Mouse (Mus musculus) forebrain, postnatal 0 days (tissue): Measurements from ENCODE around the gene Myo16. TPM values are rescaled to one million over a fixed set of nuclear protein-coding genes. Genes with fewer than 3 reads are reported as not detected.

Experiments
- ATAC-seq: fragments of 200-750 bp; cut with Nextera tagmentation; 2 replicates; pipeline ENCODE4 v1.8.0; 2017; ENCODE audit warnings: mild to moderate bottlenecking, moderate library complexity
- DNase-seq: peaks from one replicate; pipeline ENCODE4 v3.0.0-alpha.2; 2015
- H3K27ac ChIP-seq: fragments of 300-500 bp; sonication (generic); 2 replicates; pipeline ENCODE4 v1.5.1; 2014; ENCODE audit warnings: low read depth, mild to moderate bottlenecking, antibody characterized with exemption, low read length, moderate library complexity, mixed read lengths
- H3K27me3 ChIP-seq: fragments of 300-500 bp; sonication (generic); 2 replicates; pipeline ENCODE4 v1.6.1; 2014; ENCODE audit warnings: mild to moderate bottlenecking, low read length, mixed read lengths; ENCODE audit not compliant: insufficient read depth
- H3K36me3 ChIP-seq: fragments of 300-500 bp; sonication (generic); 2 replicates; pipeline ENCODE4 v1.6.1; 2014; ENCODE audit warnings: mild to moderate bottlenecking, moderate library complexity; ENCODE audit not compliant: insufficient read depth
- H3K4me1 ChIP-seq: fragments of 300-500 bp; sonication (generic); 2 replicates; pipeline ENCODE4 v1.6.1; 2014; ENCODE audit warnings: antibody characterized with exemption; ENCODE audit not compliant: insufficient read depth
- H3K4me2 ChIP-seq: fragments of 300-500 bp; sonication (generic); 2 replicates; pipeline ENCODE4 v1.6.1; 2014; ENCODE audit warnings: low read depth, mild to moderate bottlenecking, moderate library complexity
- H3K4me3 ChIP-seq: fragments of 300-500 bp; sonication (generic); 2 replicates; pipeline ENCODE4 v1.5.1; 2014; ENCODE audit warnings: low read depth, low read length, mixed read lengths
- H3K9ac ChIP-seq: fragments of 300-500 bp; sonication (generic); 2 replicates; pipeline ENCODE4 v1.6.1; 2014; ENCODE audit warnings: mild to moderate bottlenecking
- H3K9me3 ChIP-seq: fragments of 300-500 bp; sonication (generic); 2 replicates; pipeline ENCODE4 v1.6.1; 2016; ENCODE audit warnings: low read length
- CTCF ChIP-seq: sonication (generic); IDR thresholded peaks from 2 replicates; pipeline ENCODE4 v1.5.1; 2016; ENCODE audit warnings: antibody characterized with exemption, control low read depth, low read depth
- WGBS: fragments of 180-500 bp; shearing (Covaris S2); extraction: QIAGEN DNeasy Blood & Tissue Kit; methylation state at CpG from one replicate; pipeline ENCODE4 v1.1.7; 2014; 5-methylcytosine and 5-hydroxymethylcytosine counted together
- polyA plus RNA-seq: library from polyadenylated mRNA; unstranded; fragments of >200 nt; fragmentation: Nextera tagmentation; extraction: Ambion mirVana; gene quantifications from 2 replicates; pipeline ENCODE4 v1.2.1, GENCODE M21; 2015
- total RNA-seq: library from RNA; depleted of rRNA; stranded (reverse); fragments of >200 nt; gene quantifications from 2 replicates; pipeline ENCODE4 v1.2.3, GENCODE M21; 2014

The Myo16 gene
- total and polyA plus RNA-seq, 2 experiments from 2014 or later, result 5.5 to 58.6 TPM

DNA sequence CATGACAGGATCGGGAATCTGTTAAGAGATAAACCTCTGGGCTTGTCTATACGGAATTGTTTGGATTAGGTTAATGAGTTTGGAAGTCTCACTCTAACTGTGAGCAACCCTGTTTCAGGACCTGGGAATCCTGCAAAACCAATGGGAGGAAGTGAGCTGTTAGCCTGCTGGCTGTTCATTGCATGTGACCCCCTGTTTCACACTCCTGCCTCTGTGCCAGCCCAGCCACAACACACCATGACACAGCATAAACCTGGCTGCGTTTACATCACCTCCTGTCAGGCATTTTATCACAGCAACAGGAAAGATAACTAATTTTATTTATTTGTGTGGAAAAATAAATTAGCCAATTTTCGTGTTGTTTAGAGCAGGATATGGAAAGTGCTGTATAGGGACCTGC lies 138.9 kb downstream of the Myo16 start:
- Histone ChIP-seq H3K9ac (no peak overlapping the region), H3K4me3 (no peak overlapping the region), H3K4me2 (no peak overlapping the region), H3K4me1 (no peaks in the 10 kb centered on the region), H3K36me3 (no peaks in the 10 kb centered on the region), H3K9me3 (no peaks in the 10 kb centered on the region), H3K27ac (no peak overlapping the region), H3K27me3 (no peaks in the 10 kb centered on the region)
- no peak for ATAC-seq
- no peak for TF ChIP-seq CTCF
- no peak for DNase-seq
- 77% methylated on average over 4 of the region's 4 CpGs for WGBS

DNA sequence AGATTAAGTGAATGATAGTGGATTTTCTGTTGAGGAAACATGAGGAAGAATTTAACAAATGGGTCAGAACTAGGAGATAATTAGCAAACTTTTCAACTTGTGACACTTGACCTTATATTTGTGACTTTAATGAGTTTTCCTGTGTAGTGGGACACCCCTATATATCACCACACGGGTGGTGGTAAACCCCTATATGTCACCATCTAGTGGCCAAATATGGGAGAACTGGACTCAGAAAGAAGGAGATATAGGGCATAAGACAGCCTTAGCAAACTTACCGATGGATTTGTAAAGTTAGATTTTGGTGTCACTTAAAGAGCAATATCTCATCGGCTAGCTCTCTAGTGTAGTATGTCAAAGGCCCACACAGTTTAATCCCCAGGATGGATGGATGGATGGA lies 147.1 kb downstream of the Myo16 start:
- H3K27ac ChIP-seq, result no peak overlapping the region
- H3K4me1 ChIP-seq, result no peaks in the 10 kb centered on the region
- no peak overlapping the region for H3K4me2 ChIP-seq
- H3K9ac ChIP-seq, result no peak overlapping the region
- no peaks in the 10 kb centered on the region for H3K27me3 ChIP-seq
- WGBS, result 51% methylated on average over 3 of the region's 3 CpGs
- no peak overlapping the region for H3K4me3 ChIP-seq
- no peaks in the 10 kb centered on the region for H3K36me3 ChIP-seq
- DNase-seq, result no peak
- no peaks in the 10 kb centered on the region for H3K9me3 ChIP-seq
- peak; percentile 60 for TF ChIP-seq CTCF
- ATAC-seq, result no peak

DNA sequence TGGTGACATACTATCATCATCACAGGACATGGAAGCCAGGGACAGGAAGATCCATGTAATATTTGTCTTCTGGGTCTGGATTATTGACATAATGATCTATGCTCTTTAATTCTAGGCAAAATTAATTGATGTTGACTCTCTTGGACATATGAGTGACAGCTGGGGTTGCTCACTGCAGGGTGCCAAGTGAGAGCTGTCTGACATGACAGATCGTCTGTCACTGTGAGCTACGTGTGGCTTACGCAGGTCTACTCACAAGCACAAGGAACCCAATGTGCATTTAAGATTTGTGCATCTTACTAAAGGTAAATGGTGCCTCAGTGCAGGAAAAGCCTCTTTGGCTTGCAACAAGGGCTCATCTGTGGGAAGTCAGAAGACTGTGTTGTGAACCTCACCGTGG lies 149.3 kb downstream of the Myo16 start:
- no peak overlapping the region for H3K4me3 ChIP-seq
- TF ChIP-seq CTCF, result no peak
- no peak overlapping the region for H3K4me2 ChIP-seq
- H3K4me1 ChIP-seq, result 0 out of 2 replicates have a peak, but pooled peaks cover 2% of the 10 kb centered on the region
- no peak overlapping the region for H3K9ac ChIP-seq
- ATAC-seq (no peak), DNase-seq (no peak)
- H3K27me3 ChIP-seq, result no peaks in the 10 kb centered on the region
- no peaks in the 10 kb centered on the region for H3K9me3 ChIP-seq
- no peak overlapping the region for H3K27ac ChIP-seq
- 42% methylated on average over 4 of the region's 4 CpGs for WGBS
- H3K36me3 ChIP-seq, result no peaks in the 10 kb centered on the region

DNA sequence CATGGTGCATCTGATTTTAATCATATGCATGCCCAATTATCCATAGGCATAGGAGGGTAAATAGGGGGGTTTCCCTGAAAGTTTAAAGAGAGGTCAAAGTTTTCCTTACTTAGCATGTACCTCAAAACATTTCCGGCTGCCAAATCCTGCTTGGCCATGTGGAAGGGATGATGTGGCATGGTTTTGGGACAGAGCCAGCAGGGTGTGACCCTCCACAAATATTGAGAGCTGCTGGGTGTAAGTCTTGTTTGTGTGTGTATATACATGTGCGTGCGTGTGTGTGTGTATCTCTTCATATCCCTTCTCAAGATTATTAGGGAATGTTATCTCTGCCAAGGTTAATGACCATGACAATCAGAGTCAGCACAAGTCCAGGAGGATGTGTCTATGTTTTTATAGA lies 150.3 kb downstream of the Myo16 start:
- no peaks in the 10 kb centered on the region for H3K36me3 ChIP-seq
- no peak overlapping the region for H3K27ac ChIP-seq
- H3K4me1 ChIP-seq, result 0 out of 2 replicates have a peak, but pooled peaks cover 2% of the 10 kb centered on the region
- DNase-seq, result no peak
- no peak overlapping the region for H3K4me3 ChIP-seq
- WGBS, result 71% methylated on average over 3 of the region's 3 CpGs
- no peak overlapping the region for H3K9ac ChIP-seq
- TF ChIP-seq CTCF, result no peak
- H3K27me3 ChIP-seq, result no peaks in the 10 kb centered on the region
- H3K4me2 ChIP-seq, result no peak overlapping the region
- no peak for ATAC-seq
- no peaks in the 10 kb centered on the region for H3K9me3 ChIP-seq

DNA sequence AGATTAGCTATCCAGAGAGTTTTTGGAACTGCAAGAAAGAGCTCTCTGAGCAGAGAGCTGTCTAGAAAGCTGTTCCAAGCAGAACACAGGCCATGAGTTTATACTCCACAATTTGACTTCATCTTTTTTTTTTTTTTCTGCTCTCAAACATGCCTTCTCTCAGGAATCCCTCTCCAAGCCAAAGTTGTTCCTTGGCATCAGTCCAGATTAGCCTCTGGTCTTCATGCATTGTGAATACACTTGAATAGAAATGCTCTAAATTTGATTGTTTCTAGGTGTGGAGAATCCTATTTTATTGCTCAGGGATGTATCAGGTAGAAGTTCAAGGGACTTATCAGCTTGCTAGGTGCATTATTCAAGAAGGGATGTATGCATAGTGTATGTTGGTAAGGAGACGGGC lies 151.0 kb downstream of the Myo16 start:
- 70% methylated on average over 1 of the region's 1 CpGs for WGBS
- H3K4me2 ChIP-seq, result no peak overlapping the region
- no peaks in the 10 kb centered on the region for H3K9me3 ChIP-seq
- no peak overlapping the region for H3K9ac ChIP-seq
- 0 out of 2 replicates have a peak, but pooled peaks cover 2% of the 10 kb centered on the region for H3K4me1 ChIP-seq
- no peak for TF ChIP-seq CTCF
- DNase-seq, result no peak
- no peaks in the 10 kb centered on the region for H3K27me3 ChIP-seq
- H3K27ac ChIP-seq, result no peak overlapping the region
- ATAC-seq, result no peak
- no peak overlapping the region for H3K4me3 ChIP-seq
- no peaks in the 10 kb centered on the region for H3K36me3 ChIP-seq

DNA sequence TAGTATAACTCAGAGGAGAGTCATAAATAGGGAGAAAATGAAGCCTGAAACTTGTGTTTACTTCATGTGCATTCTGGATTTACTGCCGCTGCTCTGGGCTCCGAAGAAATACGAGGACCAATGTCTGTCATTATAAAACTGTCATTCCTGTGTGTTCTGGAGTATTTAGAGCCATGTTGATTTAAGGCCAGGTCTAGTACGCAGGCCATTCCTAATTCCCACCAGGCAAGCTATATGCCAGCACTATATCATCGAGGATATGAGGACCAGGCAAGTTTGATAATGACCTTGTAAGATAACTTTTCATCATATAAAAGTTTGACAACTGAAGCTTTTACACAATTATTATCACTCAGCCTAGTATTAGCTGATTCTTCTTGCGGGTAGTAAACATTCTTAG lies 153.6 kb downstream of the Myo16 start:
- 84% methylated on average over 6 of the region's 6 CpGs for WGBS
- ATAC-seq, result no peak

DNA sequence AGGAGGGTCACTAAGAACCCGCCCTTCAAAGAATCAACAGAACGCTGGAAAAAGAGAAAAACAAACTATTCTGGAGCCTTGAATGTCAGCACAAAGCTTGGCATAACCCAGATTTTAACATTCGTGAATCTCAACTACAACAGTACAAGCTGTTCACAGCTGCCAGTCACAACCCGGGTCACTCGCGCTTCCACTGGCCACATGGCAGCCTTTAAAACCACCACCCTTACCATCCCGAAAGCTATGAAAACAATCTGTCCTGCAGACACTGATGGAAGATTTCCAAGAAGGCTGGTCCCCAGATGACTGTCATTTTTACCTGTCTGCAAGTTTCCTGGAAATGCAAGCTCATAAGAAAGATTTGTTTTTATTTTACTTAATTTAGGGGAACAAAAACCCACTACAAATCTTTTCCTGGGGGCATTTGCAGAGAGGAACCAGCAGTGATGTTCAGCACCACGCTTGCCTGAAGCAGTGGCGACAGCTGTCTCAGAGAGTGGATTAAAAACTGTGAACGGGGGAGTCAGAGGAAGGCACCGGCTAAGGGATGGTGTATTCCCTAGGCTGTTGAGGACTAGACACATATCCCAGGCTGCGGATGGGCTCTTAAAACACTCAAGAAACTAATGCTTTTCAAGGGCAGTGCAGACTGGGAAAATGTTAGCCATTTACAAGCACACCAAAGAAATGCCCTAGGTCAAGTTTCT lies 154.2 kb downstream of the Myo16 start:
- H3K4me3 ChIP-seq, result no peak overlapping the region

More for the DNA sequence above, 153.6 kb downstream of the Myo16 start:
- no peak overlapping the region for H3K4me2 ChIP-seq
- no peaks in the 10 kb centered on the region for H3K27me3 ChIP-seq
- H3K27ac ChIP-seq, result no peak overlapping the region
- 0 out of 2 replicates have a peak, but pooled peaks cover 2% of the 10 kb centered on the region for H3K4me1 ChIP-seq
- no peak overlapping the region for H3K9ac ChIP-seq
- DNase-seq, result no peak
- TF ChIP-seq CTCF, result no peak
- H3K9me3 ChIP-seq, result no peaks in the 10 kb centered on the region
- H3K4me3 ChIP-seq, result no peak overlapping the region
- no peaks in the 10 kb centered on the region for H3K36me3 ChIP-seq

More for the DNA sequence above, 154.2 kb downstream of the Myo16 start:
- DNase-seq (no peak), ATAC-seq (peak; percentile 55)
- H3K4me1 ChIP-seq, result 0 out of 2 replicates have a peak, but pooled peaks cover 2% of the 10 kb centered on the region
- no peak overlapping the region for H3K4me2 ChIP-seq
- no peak overlapping the region for H3K27ac ChIP-seq
- H3K36me3 ChIP-seq, result no peaks in the 10 kb centered on the region
- H3K9me3 ChIP-seq, result no peaks in the 10 kb centered on the region
- 42% methylated on average over 12 of the region's 12 CpGs for WGBS
- TF ChIP-seq CTCF, result no peak
- no peaks in the 10 kb centered on the region for H3K27me3 ChIP-seq
- no peak overlapping the region for H3K9ac ChIP-seq
